In the genomic region with DNA sequence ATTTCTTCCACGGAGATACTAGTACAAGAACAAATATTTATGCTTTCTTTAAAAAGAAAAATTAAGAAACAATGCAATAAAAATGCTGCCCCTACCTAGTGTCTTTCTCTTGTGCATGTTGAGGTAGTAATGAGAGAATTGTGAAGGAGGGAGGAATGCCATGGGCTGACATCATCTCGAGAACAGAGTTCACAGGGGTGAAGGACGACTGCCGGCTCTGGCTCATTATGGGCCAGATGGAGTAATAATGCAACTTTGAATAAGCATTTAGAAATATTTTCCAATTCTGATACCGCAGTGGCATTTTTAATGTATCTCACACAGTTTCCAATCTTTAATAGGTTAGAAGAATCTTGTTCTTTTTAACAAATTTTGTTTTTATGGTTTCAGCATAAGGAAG, we compare ENCODE assay signal across 12 mouse cellular contexts.
A peak's percentile ranks its signal among the peaks of the same experiment; 100 is the strongest.
DNase-seq lines count a peak whose midpoint lies in the region.
"Had no signal": no experiment of that assay in that cellular context is flagged by ENCODE, and none has a peak within 500 bp of the region (broad histone marks: within the 10 kb centered on the region; RNA-seq: fewer than 3 reads in every experiment).

No protein-coding gene starts in this region.

- peak; percentile 54 for DNase-seq in adrenal gland, adult 2 months
- no peak for DNase-seq in adrenal gland, adult 8-10 months
- DNase-seq in adrenal gland, postnatal 25 days = peak; percentile 27
- DNase-seq in adrenal gland, postnatal 10 days = no peak
- peak; percentile 34 to 57 for DNase-seq in adrenal gland, postnatal 36 days
- no peak for DNase-seq in frontal cortex, adult 2 months (ENCODE audit: extremely low spot score in 1 of 2, low spot score in 1 of 2)
- DNase-seq: cerebellum, adult 11-12 months; cerebellum, adult 2 months; cerebellum, adult 9-10 months; cerebellum, postnatal 10 days; cerebellum, postnatal 25 days; forebrain, postnatal 0 days had no signal

Comparison
In these comparisons a context has a peak if more than half of its experiments do, and no peak if none do; other contexts are left out.
1. DNase-seq: peak in adrenal gland, adult 2 months (single experiment), adrenal gland, postnatal 25 days (single experiment) and adrenal gland, postnatal 36 days (2 of 2); none in adrenal gland, adult 8-10 months (single experiment), adrenal gland, postnatal 10 days (single experiment) and frontal cortex, adult 2 months (0 of 2).